Mouse (Mus musculus): Measurements from ENCODE around the gene Btbd10.

The Btbd10 gene

DNA sequence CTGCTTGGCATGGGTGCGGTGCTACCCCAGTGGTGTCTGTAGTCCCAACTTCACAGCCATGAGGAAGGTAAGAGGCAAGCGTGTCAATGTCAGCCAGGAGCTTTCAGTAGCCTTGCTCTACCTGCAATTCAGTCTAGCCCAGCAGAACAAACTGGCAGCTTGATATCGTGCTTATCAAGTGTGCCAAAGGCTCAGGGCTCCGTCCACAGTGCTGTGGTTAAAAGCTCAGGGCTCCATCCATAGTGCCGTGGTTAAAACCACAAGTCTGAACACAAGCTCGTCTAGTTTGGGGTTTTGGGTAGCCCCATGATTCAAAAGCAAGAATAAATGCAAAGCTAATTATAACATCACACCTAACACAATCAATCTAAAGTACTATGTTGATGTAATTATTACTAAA lies 74.6 kb downstream of the Btbd10 start:
- DNase-seq, result no peak

DNA sequence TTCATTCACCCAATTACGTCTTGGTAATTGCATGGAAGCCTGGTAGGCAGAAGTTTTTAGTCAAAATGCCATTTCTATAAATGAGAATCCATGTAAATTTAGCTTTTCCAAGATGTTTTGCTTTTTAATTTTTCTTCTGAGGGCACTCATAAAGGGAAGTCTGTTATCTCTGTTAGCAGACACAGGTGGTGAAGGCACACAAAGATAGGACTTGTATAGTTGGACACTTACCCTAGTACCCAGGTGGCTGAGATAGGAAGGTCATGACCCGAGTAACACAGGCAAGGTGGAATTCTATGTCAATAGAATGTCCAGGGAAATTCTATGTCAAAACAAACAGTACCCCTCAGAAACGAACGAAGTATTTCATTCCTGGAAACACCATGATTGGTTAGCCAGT lies 77.0 kb downstream of the Btbd10 start:
- DNase-seq, result no peak

DNA sequence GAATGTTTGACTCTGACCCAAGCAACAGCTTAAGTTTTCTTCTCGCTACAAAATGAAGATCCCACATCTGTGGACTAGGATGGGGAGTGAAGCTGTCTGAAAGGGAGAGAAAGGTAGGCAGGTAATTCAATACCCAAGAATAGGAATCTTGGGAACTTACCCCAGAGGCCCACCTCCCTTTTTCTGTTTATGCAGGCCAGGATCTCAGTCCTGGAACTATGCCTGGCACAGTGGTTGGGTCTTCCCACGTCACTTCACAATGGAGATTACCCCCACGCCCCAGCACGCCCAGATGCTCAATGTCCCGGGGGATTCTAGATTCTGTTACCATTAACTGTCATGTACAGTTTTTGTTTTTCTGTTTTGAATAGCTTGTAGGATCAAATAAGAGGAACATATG lies 77.5 kb downstream of the Btbd10 start:
- DNase-seq, result no peak

GRCm38 (mm10) chr7:113289211-113289610 lies 80.0 kb downstream of the Btbd10 start:
- peak; percentile 56 for DNase-seq

DNA sequence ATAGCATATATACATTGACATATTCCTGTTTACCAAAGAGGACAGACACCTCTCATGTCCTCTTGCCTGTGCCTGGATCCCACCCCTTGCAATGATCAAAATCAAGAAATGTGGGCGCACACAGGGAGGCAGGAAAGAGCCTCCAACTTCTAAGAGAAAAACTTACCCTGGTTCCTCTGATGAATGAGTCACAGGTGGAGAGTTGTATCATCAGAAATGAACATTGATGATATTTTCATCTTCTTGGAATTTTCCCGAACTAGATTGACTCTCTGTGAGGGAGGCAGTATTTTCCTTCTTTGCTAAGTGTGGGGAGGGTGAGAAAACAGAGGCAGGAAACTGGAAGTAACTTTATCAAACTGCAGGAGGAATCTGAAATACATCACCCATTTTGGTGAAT lies 83.8 kb downstream of the Btbd10 start:
- no peak for DNase-seq

DNA sequence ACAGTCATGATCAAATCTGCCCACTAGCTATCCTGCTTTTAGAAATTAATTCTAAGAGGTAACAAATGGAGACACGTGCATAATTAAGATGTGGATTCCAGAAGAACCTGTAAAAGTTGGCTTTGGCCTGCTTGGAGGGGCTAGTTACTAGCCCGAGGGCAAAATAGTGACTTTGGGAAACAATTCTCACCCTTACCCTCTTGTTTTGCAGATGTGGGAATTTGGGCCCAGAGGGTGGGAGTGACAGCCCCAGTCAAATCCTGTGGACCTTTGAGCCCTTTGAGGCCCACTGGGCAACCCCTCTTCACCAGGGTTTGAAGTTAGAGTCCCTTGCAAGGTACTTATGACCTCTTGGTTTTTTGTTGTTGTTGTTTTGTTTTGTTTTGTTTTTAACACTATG lies 89.9 kb downstream of the Btbd10 start:
- DNase-seq, result no peak

DNA sequence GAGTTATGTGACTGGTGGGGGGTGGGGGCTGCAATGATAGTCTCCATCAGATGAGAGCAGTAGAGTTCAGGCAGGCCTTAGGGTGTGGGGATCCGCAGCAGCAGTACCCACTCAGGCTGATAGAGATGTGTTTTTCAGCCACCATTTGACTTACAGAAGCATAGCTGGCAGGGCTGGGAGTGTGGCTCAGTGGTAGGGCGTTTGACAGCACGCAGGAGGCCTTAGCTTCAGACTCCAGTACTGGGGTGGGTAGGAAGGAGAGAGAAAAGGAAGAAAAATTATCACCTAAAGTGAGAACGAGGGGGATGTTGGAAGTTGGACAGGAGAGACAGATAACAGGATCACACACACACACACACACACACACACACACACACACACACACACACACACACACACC lies 90.7 kb downstream of the Btbd10 start:
- DNase-seq, result peak; percentile 28

DNA sequence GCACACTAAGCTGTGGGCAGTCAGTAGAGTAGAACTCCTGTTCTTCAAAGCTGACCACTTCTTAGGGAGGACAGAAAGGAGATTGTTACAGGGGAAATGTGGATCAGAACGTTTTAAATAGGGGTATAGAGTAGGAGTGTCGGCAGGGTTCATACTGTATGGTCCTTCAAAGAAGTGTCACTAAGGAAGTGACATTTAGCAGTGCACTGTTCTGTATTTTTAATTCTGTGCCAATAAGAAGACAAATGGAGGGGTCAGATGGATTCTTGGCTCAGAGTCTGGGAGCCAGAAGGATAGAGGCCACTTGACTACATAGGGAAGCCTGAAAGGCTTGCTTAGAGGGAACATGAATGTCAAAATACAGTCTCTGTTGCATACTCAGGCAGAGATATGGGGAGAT lies 91.9 kb downstream of the Btbd10 start:
- DNase-seq, result no peak

- DNase-seq, result no peak
These were observed 96.7 kb downstream of the Btbd10 start for GRCm38 (mm10) chr7:113272338-113272997.

DNA sequence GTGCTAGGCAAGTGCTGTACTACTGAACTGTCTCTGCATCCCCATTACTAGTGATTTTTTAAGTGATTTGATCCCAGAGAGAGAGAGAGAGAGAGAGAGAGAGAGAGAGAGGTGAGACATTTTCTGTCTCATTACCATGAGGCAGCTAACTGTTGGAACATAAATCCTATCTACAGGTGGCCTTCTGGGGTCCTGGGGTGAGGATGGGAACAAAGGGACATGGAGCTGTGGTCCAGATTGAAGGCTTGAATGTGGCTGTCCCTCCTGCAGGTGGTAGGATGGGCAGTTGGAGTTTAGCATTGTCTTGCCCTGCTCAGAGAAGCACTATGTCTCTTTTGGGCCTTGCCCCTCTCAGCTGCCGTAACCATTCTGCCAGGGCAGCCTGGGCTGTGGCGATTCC lies 98.2 kb downstream of the Btbd10 start:
- DNase-seq, result no peak

DNA sequence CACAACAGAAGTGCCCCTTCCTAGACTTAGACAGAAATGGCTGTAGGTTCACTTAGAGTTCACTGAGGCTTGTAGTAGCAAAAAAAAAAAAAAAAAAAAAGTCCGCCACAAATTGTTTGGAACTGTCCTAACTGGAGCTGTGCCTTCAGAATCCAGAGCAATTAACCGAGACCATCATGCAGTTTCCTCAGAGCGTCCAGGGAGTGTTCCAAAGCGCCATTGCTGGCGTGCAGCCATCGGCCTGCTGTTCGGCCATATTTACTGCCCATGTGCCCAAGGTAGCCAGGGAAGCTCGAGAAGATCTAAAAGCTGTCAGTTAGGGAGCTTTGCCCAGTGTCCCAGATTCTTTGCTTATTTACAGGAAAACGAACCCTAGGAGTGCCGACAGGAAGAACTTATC lies 98.6 kb downstream of the Btbd10 start:
- no peak for DNase-seq

DNA sequence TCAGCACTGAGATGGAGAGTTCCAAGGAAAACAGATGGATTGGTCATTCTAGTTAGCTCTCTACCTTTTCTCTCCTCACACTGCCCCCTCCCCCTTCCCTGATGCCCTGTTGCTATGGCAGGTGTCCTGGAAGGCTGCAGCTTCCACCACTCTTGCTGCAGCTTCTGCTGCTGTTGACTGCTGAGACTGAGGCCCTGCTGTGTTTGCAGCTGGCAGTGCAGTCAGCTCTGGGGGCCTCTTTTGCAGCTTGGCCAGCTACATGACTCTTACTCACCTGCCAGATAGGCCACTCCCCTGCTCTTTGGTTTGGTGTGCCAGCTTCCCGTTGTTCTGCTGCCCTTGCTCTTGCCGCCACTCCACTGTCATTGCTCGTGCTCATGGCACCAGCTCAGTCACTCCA lies 99.3 kb downstream of the Btbd10 start:
- no peak for DNase-seq

DNA sequence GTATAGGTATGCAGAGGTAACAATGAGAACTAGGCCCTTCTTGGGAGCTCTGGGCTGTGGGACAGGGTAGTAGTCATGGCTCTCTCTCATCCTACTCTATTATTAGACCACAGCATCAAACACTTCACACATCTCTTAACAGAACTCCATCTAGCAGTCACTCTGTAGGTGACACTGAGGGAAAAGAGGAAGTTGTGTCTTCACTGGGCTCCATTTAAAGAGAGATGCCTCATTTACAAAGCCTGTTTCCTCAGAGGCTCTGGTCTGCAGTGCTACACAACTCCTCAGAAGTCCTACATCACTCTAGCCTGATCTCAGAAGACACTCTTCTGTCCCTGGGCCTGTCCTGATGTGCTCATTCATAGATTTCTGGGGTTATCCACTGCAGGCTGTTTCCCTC lies 100.1 kb downstream of the Btbd10 start:
- DNase-seq, result no peak

- DNase-seq, result peak; percentile 57
These were observed 100.9 kb downstream of the Btbd10 start for GRCm38 (mm10) chr7:113268287-113268686.

Data from right cerebral cortex, adult 18-20 months (tissue).